Mouse (Mus musculus) kidney, postnatal 36 days (tissue): ENCODE data around the gene Nfyc.

Experiments used
- DNase-seq, 2 experiments: peaks; one replicate each; pipeline ENCODE4 v3.0.0; 2021 to 2022; ENCODE audit warnings: mixed read lengths in 2 of 2

Nfyc gene

DNA sequence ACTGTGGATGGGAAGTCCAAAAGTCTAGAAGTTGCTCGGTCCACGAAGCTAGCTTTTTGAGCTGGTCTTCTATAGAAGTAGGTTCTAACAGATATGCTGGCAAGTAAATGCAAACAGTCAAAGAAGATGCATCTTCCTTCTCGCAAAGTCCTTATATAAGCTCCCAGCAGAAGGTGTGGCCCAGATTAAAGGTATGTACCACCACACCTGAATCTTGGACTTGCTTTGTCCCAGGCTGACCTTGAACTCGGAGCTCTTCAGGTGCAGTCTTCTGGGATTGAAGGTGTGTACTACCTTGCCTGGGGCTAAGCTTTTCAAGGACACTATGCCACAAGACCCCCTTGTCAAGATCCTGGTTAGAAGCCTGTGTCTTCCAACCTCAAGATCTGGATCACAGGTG lies at the start of gene Nfyc:
TSS of gene Nfyc (minus strand) at position 101 of the 400 bp plus-strand sequence.
- DNase-seq: no peak

DNA sequence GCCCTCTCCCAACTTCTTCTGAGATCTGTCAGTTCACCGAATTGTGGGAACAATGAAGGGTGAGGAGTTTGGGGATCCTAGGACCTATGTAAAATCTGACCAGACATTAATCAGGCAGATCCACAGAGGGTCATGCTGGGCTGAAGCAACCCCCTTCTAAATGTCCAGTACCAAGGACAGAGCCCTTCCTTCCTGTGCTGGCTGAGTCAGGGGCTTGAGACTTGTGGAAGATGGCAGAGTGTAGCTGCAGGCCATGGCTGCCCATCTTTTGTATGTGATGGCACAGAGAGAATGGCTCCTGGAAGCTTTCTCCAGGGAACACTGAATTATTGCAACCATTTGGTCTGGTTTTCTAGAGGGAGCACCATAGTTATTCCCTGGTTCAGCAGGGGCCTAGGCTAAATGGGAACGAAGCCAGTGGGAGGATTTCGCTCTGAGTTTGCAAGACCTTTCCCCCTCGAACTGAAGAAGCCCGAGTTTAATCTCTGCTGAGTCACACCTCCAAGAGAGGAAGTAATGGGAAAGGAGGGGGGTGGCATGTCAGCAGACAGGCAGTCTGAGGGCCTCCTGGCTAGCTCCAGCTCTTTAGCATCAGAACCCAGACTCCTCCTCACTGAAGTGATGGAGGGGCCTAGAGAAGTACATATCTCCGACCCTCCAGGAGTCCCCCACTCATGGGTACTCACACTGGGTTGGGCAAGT lies 49.5 kb upstream of the Nfyc start:
- no peak for DNase-seq

DNA sequence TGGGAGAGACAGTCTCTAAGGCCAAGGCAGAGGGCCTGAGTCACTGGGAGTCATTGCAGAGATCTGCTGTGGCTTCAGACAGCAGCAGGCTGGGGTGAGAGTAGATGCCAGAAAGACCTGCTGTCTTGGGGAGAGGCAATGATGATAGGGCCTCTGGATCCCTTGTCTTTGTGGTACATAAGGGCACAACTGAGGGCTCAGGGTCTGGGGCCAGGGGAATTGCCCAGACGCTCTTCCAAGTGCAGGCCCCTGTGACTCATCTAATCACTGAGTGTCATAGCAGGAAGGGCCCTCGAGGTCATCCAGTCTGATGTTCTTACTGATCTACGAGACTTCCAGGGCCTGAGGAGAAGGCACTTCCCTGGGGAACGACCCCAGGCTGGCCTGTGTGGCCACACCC lies 48.0 kb upstream of the Nfyc start:
- no peak for DNase-seq

DNA sequence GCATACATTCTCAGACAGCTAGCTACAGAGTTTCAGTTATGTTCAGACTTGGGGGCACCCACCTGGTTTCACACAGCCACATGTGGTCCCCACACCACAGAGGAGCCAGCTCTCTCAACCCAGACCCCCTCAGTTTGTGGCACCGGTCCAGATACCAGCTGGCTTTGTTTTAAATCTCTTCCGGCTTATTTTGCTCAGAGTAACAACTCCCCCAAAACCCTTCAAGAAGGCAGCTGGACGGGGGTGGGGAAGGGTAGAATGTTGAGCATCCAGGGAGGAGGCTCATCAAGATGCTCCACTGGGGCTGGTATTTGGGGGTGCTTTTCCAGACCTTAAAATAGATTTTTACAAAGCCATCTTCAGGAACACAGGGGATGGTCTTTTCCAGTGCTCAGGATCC lies 47.4 kb upstream of the Nfyc start:
- no peak for DNase-seq

DNA sequence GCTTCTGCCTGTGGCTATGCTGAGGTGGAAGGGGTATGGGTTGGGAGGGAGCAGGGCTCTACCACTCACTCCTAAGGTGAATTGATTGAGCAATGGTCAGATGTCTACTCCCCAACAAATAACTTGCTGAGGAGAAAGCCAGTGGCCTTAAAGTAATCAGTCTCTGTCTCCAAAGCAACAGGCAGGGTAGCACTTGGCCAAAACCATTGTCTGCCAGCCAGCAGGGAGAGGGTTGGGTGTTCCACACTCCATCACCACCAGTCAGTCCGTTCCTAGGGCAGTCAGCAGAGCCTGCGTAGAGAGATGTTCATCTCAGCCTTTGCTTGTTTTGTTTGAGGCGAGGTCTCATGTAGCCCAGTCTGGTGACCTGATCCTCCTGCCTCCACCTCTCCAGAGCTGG lies 44.6 kb upstream of the Nfyc start:
- DNase-seq: no peak

DNA sequence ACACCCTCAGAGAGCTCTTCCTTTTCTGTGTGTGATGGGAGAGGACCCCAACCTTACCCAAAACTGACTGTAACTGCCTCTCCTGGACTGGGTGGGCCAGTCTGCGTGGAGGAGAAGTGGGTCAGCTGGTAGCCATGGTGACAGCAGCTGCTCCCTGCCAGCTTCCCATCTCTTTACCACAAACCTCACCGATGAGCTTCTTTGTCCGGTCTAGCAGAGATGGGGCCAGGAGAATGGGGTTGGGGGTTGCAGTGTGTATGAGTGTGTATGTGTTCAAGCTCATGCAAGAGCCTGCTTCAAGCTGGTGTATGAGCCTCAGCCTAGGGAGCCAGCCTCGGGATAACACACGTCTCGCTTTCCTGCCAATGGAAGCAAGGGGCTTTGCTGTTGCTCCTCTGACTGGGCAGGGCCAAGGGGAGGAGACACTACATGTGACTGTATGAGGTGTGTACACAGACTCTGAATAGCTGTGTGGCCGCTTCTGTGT lies 38.9 kb upstream of the Nfyc start:
- no peak for DNase-seq

- DNase-seq: no peak
These were observed 37.6 kb upstream of the Nfyc start for GRCm38 (mm10) chr4:120868988-120869387.

GRCm38 (mm10) chr4:120868246-120868645 lies 36.9 kb upstream of the Nfyc start:
- no peak for DNase-seq

GRCm38 (mm10) chr4:120866211-120866610 lies 34.8 kb upstream of the Nfyc start:
- DNase-seq: peak; percentile 14 to 73

DNA sequence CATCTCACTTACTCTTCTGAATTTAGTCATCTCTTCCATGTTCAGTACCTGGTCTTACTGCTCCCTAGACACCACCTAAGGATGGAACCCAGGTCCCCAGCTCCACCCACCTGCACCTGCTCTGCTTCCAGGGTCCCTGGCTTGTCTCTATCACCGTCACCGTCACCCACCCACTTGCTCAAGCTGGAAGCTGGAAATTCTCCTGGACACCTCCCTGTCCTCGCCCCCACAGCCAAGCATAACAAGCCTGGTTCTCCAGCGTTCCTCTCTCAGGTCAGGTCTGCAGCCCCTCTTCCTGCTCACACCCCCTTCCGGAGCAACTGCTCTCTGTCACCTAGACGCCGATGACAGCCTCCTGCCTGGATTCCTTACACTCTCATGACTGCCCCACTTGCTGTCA lies 28.5 kb upstream of the Nfyc start:
- DNase-seq: no peak

DNA sequence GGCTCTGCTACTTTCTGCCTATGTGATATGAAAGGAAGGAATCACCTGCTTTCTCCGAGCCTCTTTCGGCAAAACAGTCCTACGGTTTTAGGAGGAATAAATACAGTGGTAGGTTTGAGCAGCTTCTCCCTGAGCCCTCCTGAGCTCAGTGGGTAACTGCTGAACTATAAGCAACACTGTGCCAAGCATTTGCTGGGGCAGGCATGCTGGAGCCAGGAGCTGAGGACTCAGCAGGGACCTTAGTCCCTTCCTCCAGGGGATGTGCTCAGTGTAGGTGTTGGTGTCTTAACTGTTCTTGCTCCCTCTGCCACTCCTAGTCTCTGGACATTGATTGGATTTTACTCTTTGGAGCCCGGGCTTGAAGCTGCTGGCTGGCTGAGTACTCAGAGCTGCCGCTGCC lies 25.0 kb upstream of the Nfyc start:
- no peak for DNase-seq

- no peak for DNase-seq
These were observed 24.1 kb upstream of the Nfyc start for GRCm38 (mm10) chr4:120855360-120856060.

GRCm38 (mm10) chr4:120854588-120855319 lies 23.4 kb upstream of the Nfyc start, which contains the start of gene Rims3:
Gene Rims3, plus strand, starts transcription at chr4:120854816.
- peak; percentile 13 to 76 for DNase-seq

- DNase-seq: peak; percentile 32 to 86
These were observed 19.6 kb upstream of the Nfyc start for GRCm38 (mm10) chr4:120850946-120851345.

DNA sequence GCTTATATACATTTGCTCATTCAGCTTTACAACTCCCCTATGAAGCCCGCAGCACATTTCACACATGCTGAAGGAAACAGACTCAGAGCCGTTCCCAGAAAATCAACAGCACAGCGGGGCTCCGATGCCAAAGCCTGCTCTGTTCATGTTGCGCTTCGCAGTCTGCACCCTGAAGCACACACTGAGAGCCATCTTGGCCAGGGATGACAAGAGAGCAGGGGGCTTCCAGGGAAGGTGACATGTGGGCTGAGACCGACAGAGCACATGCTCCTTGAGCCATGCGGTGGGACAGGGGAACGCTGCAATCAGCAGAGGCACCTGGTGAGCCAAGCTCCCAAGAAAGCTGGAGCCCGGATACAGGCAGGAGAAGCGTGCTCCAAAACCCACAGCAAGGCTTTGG lies 18.1 kb upstream of the Nfyc start:
- DNase-seq: no peak

DNA sequence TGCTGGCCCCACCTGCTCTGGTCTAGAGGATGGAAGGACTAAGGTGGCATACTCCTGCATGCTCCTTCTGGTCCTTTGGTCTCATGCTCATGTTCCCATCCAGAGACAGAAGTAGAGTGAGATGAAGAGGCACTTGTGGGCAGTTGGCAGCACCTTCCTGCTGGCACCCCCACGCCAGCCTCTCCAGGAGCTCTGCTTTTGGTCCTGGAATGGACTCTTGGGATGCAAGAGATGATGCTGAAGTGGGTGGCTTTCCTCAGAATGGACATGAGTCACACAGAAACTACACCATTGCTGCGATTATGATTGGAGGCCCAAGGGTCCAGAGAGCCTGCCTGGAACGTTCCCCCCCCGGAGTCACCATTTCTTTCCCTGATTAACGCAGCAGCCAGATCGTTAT lies 17.5 kb upstream of the Nfyc start:
- no peak for DNase-seq

- no peak for DNase-seq
These were observed 13.7 kb upstream of the Nfyc start for GRCm38 (mm10) chr4:120845098-120845497.

DNA sequence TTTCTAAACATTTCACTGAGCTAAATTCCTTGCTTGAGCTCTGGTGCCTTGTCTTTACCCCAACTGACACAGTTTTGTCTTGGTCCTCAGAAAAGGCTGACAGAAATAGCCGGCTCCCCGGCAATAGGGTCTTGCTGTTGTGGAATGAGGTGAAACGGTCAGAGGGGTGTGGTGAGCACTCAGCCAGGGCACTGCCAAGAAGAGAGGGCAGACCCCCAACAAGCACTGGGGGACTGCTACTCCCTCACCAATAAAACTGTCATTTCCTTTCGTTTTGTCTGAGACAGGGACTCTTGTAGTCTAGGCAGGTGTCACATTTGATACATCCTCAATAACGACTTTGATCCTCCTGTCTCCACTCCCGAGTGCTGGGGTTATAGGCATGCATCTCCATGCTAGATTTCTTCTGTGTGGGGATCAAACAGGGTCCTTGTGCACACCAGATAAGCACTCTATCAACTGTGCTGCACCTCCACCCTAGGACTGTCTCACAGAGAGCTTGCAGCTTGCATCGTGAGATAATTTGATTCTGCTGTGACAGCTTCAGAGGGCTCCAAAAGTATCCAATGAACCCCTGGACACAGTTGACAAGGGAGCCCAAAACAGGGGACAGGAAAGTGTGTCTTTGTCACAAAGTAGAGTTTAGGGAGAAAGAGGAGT lies 13.2 kb upstream of the Nfyc start:
- DNase-seq: no peak

DNA sequence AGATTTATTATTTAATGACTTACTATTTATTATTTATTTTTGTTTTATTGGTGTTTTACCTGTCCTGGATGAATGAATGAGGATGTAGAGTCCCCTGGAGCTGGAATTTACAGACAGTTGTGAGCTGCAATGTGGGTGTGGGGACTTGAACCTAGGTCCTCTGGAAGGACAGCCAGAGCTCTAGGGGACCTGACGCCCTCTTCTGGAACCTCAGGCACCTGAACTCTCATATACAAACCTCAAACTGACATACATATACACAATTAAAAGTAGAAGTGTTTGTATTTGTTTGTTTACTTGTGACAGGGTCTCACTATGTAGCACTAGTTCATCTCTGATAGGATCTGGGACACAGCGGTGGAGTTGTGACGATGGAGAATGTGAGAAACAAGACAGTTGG lies 10.0 kb upstream of the Nfyc start:
- no peak for DNase-seq

DNA sequence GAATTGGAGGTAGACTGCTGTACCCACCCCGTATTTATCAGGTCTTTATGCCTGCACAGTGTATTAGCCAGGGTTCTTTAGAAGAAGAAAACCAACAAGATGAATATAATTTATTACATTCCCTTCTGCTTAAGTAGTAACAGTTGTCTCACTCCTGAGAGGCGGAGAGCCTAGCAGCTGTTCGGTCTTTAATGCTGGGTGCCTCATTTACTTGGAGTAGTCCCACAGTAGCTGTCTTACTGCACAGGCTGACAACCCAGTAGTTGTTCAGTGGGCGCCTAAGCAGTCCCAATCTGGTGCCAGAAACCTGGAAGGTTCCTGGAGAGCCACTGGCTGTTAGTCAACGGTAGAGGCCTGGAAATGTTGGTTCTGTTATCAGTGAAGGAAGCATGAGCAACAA lies 605 bp downstream of the Nfyc start:
- DNase-seq: no peak

- DNase-seq: no peak
These were observed 5.0 kb downstream of the Nfyc start for GRCm38 (mm10) chr4:120826418-120826817.

DNA sequence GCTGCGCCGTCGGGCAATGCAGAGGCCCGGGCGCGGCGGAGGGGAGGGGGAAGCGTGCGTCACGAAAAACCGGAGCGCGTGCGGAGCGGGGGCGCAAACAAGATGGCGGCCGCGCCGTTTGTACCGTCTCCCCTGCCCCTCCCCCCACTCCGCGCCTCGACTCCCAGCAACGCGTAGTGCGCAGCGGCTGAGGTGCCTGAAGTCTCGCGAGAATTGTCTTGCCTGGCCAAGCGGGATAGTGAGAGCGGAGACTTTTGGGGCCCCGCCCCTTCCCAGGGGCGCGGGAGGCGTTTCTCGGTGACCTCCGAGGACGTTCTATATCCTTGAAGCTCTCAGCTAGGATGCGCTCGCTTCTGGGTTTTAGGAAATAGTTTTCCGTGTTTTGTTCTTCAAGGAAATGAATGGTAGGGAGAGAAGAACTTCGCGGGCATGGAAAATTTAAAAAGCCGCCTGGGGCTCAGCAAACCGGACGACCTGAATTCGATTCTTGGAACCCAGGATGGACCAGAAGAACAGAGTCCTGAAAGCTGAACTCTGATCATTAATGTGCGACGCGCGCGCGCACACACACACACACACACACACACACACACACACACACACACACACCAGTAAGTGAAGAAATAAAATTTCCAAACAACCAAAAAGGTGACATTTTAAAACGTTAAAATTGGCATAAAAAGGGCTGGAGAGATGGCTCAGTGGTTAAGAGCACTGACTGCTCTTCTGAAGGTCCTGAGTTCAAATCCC lies 5.6 kb downstream of the Nfyc start:
- DNase-seq: peak; percentile 99 to 100
